Mouse (Mus musculus): Measurements from ENCODE around the gene Vcam1. TPM values are rescaled to one million over a fixed set of nuclear protein-coding genes. Genes with fewer than 3 reads are reported as not detected.

The Vcam1 gene
- polyA plus RNA-seq (2014; fragmentation: Illumina TruSeq; extraction: RNeasy Lipid Tissue Mini Kit (QIAGEN cat#74804); ENCODE audit: low replicate concordance): 14.0 TPM

GRCm38 (mm10) chr3:116129259-116129738 is at the start of gene Vcam1:
TSS of gene Vcam1 (minus strand) at chr3:116129688.

Other genes with a start within 250 kb of the Vcam1 start
- 6.9 TPM for gene Dph5, start 241.9 kb downstream of the Vcam1 start, polyA plus RNA-seq (2014; fragmentation: Illumina TruSeq; extraction: RNeasy Lipid Tissue Mini Kit (QIAGEN cat#74804); ENCODE audit: low replicate concordance)
- 51.3 TPM for gene Slc30a7, start 122.3 kb downstream of the Vcam1 start, polyA plus RNA-seq (2014; fragmentation: Illumina TruSeq; extraction: RNeasy Lipid Tissue Mini Kit (QIAGEN cat#74804); ENCODE audit: low replicate concordance)
- gene Extl2, start 122.2 kb downstream of the Vcam1 start, polyA plus RNA-seq (2014; fragmentation: Illumina TruSeq; extraction: RNeasy Lipid Tissue Mini Kit (QIAGEN cat#74804); ENCODE audit: low replicate concordance): 7.4 TPM
- gene Gpr88, start 123.8 kb upstream of the Vcam1 start, polyA plus RNA-seq (2014; fragmentation: Illumina TruSeq; extraction: RNeasy Lipid Tissue Mini Kit (QIAGEN cat#74804); ENCODE audit: low replicate concordance): 0.56 TPM

All from small intestine, adult 10 weeks (tissue).